Mouse (Mus musculus): ENCODE results near the gene Ddx24. TPM values are rescaled to one million over a fixed set of nuclear protein-coding genes. Genes with fewer than 3 reads are reported as not detected.

The Ddx24 gene
- polyA plus RNA-seq, 1 experiment from 2014 or later, result 114 TPM

DNA sequence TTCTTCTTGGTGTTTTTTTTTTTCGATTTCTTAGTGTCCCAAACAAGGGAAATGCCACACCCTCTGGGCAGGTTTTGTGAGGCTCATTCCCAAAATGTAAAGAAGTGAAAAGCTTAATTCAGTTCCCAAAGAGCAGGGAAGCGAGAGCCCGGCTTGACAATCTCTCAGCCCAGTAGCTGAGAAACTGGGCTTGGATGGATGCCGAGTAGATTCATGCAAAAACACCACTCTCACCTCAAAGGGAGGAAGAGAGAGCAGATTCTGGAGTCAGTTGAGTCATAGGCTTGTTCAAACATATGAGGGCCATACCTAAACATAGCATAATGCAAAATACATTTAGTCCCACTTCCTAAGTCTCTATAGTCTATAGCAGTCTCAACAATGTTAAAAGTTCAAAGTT is 45.4 kb downstream of the Ddx24 start:
- WGBS, result 81% methylated on average over 4 of the region's 4 CpGs
- no peak for DNase-seq (ENCODE audit: low spot score)

DNA sequence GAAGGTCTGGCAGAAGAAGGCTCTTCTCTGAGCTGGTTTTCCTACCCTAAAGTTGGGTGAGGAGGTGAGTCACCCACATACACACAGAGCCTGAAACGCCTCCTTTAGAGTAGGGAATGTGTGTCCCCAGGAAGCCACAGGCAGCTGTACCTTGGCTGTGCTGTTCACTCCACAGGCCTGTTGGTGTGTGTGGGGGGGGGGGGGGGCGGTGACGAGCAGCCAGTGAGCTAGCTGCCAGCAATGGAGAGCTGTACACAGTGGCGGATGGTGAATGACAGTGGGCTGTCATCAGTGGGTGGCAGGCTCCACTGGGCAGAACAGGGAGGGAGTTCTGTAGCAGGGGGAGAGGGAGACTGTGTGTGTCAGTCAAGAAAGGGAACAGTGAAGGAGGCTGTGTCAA is 48.9 kb downstream of the Ddx24 start:
- Histone ChIP-seq H3K9me3 (replicated peaks; ENCODE audit: control insufficient read depth, low read length) (no peaks in the 10 kb centered on the region), H3K9ac (replicated peaks; ENCODE audit: low read length) (no peak overlapping the region), H3K4me3 (ENCODE audit: low read depth, low read length) (no peak overlapping the region), H3K4me2 (ENCODE audit: low read depth, low read length) (no peak overlapping the region), H3K27me3 (ENCODE audit: control insufficient read depth, insufficient read depth, low read length) (no peaks in the 10 kb centered on the region), H3K36me3 (replicated peaks; ENCODE audit: control insufficient read depth, insufficient read depth, low read depth, low read length) (no peaks in the 10 kb centered on the region), H3K4me1 (ENCODE audit: control insufficient read depth, insufficient read depth, low read length) (no peaks in the 10 kb centered on the region), H3K27ac (replicated peaks; ENCODE audit: low read depth, low read length) (no peak overlapping the region)
- WGBS, result 79% methylated on average over 4 of the region's 4 CpGs
- no peak for ATAC-seq (replicated peaks; ENCODE audit: insufficient number of reproducible peaks, low FRiP score, low TSS enrichment, low read depth)
- no peak for DNase-seq (ENCODE audit: low spot score)

More for the DNA sequence above, 45.4 kb downstream of the Ddx24 start:
- H3K9ac ChIP-seq (replicated peaks; ENCODE audit: low read length), result no peak overlapping the region
- H3K36me3 ChIP-seq (replicated peaks; ENCODE audit: control insufficient read depth, insufficient read depth, low read depth, low read length), result no peaks in the 10 kb centered on the region
- no peaks in the 10 kb centered on the region for H3K27me3 ChIP-seq (ENCODE audit: control insufficient read depth, insufficient read depth, low read length)
- H3K4me2 ChIP-seq (ENCODE audit: low read depth, low read length), result no peak overlapping the region
- no peak overlapping the region for H3K4me3 ChIP-seq (ENCODE audit: low read depth, low read length)
- ATAC-seq (replicated peaks; ENCODE audit: insufficient number of reproducible peaks, low FRiP score, low TSS enrichment, low read depth), result no peak
- no peaks in the 10 kb centered on the region for H3K4me1 ChIP-seq (ENCODE audit: control insufficient read depth, insufficient read depth, low read length)
- H3K9me3 ChIP-seq (replicated peaks; ENCODE audit: control insufficient read depth, low read length), result no peaks in the 10 kb centered on the region
- no peak overlapping the region for H3K27ac ChIP-seq (replicated peaks; ENCODE audit: low read depth, low read length)

DNA sequence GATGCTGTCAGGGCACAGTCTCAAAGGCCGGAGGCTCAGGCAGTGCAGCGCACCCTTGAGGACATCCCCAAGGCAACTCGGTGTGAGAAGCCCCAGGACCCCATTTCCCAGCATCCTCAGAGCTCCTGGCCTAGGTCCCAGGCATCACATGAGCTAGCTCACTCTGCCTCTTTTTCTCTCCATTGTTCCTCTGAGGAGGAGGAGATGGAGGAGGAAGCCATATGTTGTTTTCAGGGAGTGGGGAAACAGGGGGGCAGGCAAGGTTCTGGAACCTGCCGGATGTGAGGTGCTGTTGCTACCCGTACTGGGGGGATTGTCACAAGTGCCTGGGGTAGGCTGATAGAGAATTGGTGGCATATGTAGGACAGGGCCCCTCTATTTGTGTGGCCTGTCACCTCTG is 49.5 kb downstream of the Ddx24 start:
- Histone ChIP-seq H3K4me2 (ENCODE audit: low read depth, low read length) (no peak overlapping the region), H3K4me3 (ENCODE audit: low read depth, low read length) (no peak overlapping the region), H3K36me3 (replicated peaks; ENCODE audit: control insufficient read depth, insufficient read depth, low read depth, low read length) (no peaks in the 10 kb centered on the region), H3K27ac (replicated peaks; ENCODE audit: low read depth, low read length) (no peak overlapping the region), H3K4me1 (ENCODE audit: control insufficient read depth, insufficient read depth, low read length) (no peaks in the 10 kb centered on the region), H3K9me3 (replicated peaks; ENCODE audit: control insufficient read depth, low read length) (no peaks in the 10 kb centered on the region), H3K9ac (replicated peaks; ENCODE audit: low read length) (no peak overlapping the region), H3K27me3 (ENCODE audit: control insufficient read depth, insufficient read depth, low read length) (no peaks in the 10 kb centered on the region)
- ATAC-seq (replicated peaks; ENCODE audit: insufficient number of reproducible peaks, low FRiP score, low TSS enrichment, low read depth) (no peak), DNase-seq (ENCODE audit: low spot score) (no peak)
- WGBS, result 59% methylated on average over 5 of the region's 5 CpGs

GRCm38 (mm10) chr12:103373530-103374236 is 51.9 kb downstream of the Ddx24 start:
- ATAC-seq (replicated peaks; ENCODE audit: insufficient number of reproducible peaks, low FRiP score, low TSS enrichment, low read depth) (no peak), DNase-seq (ENCODE audit: low spot score) (no peak)
- Histone ChIP-seq H3K27me3 (ENCODE audit: control insufficient read depth, insufficient read depth, low read length) (no peaks in the 10 kb centered on the region), H3K4me3 (ENCODE audit: low read depth, low read length) (no peak overlapping the region), H3K9me3 (replicated peaks; ENCODE audit: control insufficient read depth, low read length) (no peaks in the 10 kb centered on the region), H3K36me3 (replicated peaks; ENCODE audit: control insufficient read depth, insufficient read depth, low read depth, low read length) (no peaks in the 10 kb centered on the region), H3K4me2 (ENCODE audit: low read depth, low read length) (no peak overlapping the region), H3K27ac (replicated peaks; ENCODE audit: low read depth, low read length) (no peak overlapping the region), H3K4me1 (ENCODE audit: control insufficient read depth, insufficient read depth, low read length) (no peaks in the 10 kb centered on the region), H3K9ac (replicated peaks; ENCODE audit: low read length) (no peak overlapping the region)
- WGBS, result 75% methylated on average over 8 of the region's 8 CpGs

DNA sequence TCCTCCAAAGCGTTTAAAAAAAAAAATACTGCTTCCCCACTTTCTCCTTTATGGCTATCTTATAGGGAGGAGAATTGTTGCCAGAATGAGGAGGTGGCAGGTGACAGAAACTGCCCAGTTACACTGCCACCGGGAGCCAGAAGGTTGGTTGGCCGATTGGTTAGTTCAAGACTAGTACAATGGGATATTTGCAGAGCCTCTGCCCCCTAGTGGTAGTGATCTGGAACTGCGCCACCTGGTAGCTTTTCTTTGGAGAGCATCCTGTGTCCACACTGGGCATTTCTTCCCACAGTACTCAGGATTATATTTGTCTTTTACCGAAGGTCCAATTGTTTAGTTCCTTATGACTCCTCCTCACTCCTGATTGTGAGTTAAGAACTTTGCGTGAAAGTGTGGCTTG is 53.9 kb downstream of the Ddx24 start:
- H3K36me3 ChIP-seq (replicated peaks; ENCODE audit: control insufficient read depth, insufficient read depth, low read depth, low read length), result no peaks in the 10 kb centered on the region
- ATAC-seq (replicated peaks; ENCODE audit: insufficient number of reproducible peaks, low FRiP score, low TSS enrichment, low read depth) (no peak), DNase-seq (ENCODE audit: low spot score) (peak; percentile 73)
- no peak overlapping the region for H3K4me3 ChIP-seq (ENCODE audit: low read depth, low read length)
- H3K9ac ChIP-seq (replicated peaks; ENCODE audit: low read length), result no peak overlapping the region
- H3K27ac ChIP-seq (replicated peaks; ENCODE audit: low read depth, low read length), result no peak overlapping the region
- H3K4me1 ChIP-seq (ENCODE audit: control insufficient read depth, insufficient read depth, low read length), result no peaks in the 10 kb centered on the region
- H3K4me2 ChIP-seq (ENCODE audit: low read depth, low read length), result no peak overlapping the region
- no peaks in the 10 kb centered on the region for H3K9me3 ChIP-seq (replicated peaks; ENCODE audit: control insufficient read depth, low read length)
- H3K27me3 ChIP-seq (ENCODE audit: control insufficient read depth, insufficient read depth, low read length), result no peaks in the 10 kb centered on the region
- WGBS, result 31% methylated on average over 6 of the region's 6 CpGs

GRCm38 (mm10) chr12:103370861-103371260 is 54.8 kb downstream of the Ddx24 start:
- Histone ChIP-seq H3K36me3 (replicated peaks; ENCODE audit: control insufficient read depth, insufficient read depth, low read depth, low read length) (no peaks in the 10 kb centered on the region), H3K9ac (replicated peaks; ENCODE audit: low read length) (no peak overlapping the region), H3K27me3 (ENCODE audit: control insufficient read depth, insufficient read depth, low read length) (no peaks in the 10 kb centered on the region), H3K4me2 (ENCODE audit: low read depth, low read length) (no peak overlapping the region), H3K9me3 (replicated peaks; ENCODE audit: control insufficient read depth, low read length) (no peaks in the 10 kb centered on the region), H3K27ac (replicated peaks; ENCODE audit: low read depth, low read length) (no peak overlapping the region), H3K4me1 (ENCODE audit: control insufficient read depth, insufficient read depth, low read length) (no peaks in the 10 kb centered on the region), H3K4me3 (ENCODE audit: low read depth, low read length) (no peak overlapping the region)
- no peak for ATAC-seq (replicated peaks; ENCODE audit: insufficient number of reproducible peaks, low FRiP score, low TSS enrichment, low read depth)
- WGBS, result 80% methylated on average over 4 of the region's 4 CpGs
- no peak for DNase-seq (ENCODE audit: low spot score)

DNA sequence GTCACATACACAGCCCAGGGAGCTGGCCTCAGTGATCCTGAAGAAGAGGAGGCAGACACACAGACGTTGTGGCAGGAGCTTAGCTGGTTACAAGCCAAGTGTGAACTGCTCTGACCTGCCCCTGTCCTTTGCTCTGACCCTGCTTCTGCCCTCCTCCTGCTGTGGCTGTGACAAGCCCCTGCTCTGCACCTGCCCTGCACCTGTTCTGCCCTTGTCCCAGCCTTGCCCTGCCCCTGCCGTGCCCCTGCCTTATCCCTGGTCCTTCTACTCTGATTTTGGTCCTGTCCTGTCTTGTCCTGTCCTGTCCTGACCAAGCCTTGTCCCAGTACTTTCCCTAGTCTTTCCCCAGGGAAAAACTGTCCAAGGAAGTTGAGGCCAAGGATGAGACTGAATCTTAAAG is 56.9 kb downstream of the Ddx24 start:
- Histone ChIP-seq H3K9me3 (replicated peaks; ENCODE audit: control insufficient read depth, low read length) (no peaks in the 10 kb centered on the region), H3K36me3 (replicated peaks; ENCODE audit: control insufficient read depth, insufficient read depth, low read depth, low read length) (no peaks in the 10 kb centered on the region), H3K4me2 (ENCODE audit: low read depth, low read length) (no peak overlapping the region), H3K9ac (replicated peaks; ENCODE audit: low read length) (no peak overlapping the region), H3K27me3 (ENCODE audit: control insufficient read depth, insufficient read depth, low read length) (no peaks in the 10 kb centered on the region), H3K27ac (replicated peaks; ENCODE audit: low read depth, low read length) (no peak overlapping the region), H3K4me3 (ENCODE audit: low read depth, low read length) (no peak overlapping the region), H3K4me1 (ENCODE audit: control insufficient read depth, insufficient read depth, low read length) (no peaks in the 10 kb centered on the region)
- ATAC-seq (replicated peaks; ENCODE audit: insufficient number of reproducible peaks, low FRiP score, low TSS enrichment, low read depth) (no peak), DNase-seq (ENCODE audit: low spot score) (no peak)
- 60% methylated on average over 2 of the region's 2 CpGs for WGBS

- 83% methylated on average over 7 of the region's 7 CpGs for WGBS
- no peak for ATAC-seq (replicated peaks; ENCODE audit: insufficient number of reproducible peaks, low FRiP score, low TSS enrichment, low read depth)
Observed at GRCm38 (mm10) chr12:103368326-103368669, 57.3 kb downstream of the Ddx24 start.

More at GRCm38 (mm10) chr12:103368326-103368669, 57.3 kb downstream of the Ddx24 start:
- no peak overlapping the region for H3K9ac ChIP-seq (replicated peaks; ENCODE audit: low read length)
- no peaks in the 10 kb centered on the region for H3K27me3 ChIP-seq (ENCODE audit: control insufficient read depth, insufficient read depth, low read length)
- no peaks in the 10 kb centered on the region for H3K4me1 ChIP-seq (ENCODE audit: control insufficient read depth, insufficient read depth, low read length)
- H3K4me3 ChIP-seq (ENCODE audit: low read depth, low read length), result no peak overlapping the region
- no peak overlapping the region for H3K27ac ChIP-seq (replicated peaks; ENCODE audit: low read depth, low read length)
- no peaks in the 10 kb centered on the region for H3K9me3 ChIP-seq (replicated peaks; ENCODE audit: control insufficient read depth, low read length)
- H3K4me2 ChIP-seq (ENCODE audit: low read depth, low read length), result peak overlapping the region; percentile 7; the same call in 1 of the 2 replicates
- H3K36me3 ChIP-seq (replicated peaks; ENCODE audit: control insufficient read depth, insufficient read depth, low read depth, low read length), result no peaks in the 10 kb centered on the region
- no peak for DNase-seq (ENCODE audit: low spot score)
